Mouse (Mus musculus): ENCODE data around the gene Tbc1d22a. TPM values are rescaled to one million over a fixed set of nuclear protein-coding genes. Genes with fewer than 3 reads are reported as not detected.

Tbc1d22a gene
- polyA plus RNA-seq, 1 experiment from 2014 or later = 11.1 TPM

DNA sequence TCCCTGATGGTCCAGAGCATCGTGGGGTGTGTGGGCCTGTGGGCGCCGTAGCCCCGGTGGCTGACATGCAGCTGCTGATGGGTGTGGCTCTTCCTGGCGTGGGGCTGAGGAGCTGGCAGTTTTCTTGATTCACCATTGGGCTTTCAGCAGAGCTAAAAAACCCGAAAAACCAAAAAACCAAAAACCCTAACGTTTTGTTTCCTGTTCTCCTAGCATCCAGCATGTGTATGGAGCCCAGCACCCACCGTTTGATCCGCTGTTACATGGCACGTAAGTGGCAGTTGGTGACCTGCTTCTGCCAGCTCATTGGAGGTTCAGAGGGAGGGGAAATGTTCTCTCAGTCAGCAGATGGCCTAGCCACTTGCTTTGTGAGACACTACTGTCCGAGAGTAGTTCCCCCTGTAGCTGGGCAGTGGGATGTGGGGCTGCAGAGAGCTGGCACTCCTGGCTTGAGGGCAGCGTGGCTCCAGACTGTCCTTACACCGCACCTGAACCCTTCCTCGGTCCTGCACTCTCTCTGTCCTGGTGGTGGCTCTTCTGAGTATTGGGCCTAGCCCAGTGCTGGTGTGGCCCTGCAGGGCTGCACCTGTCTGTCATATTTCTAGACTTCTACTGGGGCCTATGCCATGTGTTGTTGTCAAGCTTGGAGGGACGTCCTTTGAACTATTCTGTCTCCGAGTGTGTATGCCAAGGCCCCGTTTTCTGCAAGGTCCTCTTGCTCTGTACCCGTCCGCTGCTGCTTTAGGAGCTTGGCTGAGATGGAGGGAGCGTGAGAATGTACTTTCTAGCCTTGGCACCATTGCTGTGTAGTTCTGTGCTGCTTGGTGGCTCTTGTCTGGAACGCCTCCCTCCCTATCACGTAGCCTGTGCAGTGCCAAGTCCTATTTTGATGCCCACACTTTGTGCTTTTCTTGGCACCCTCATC lies 20.5 kb downstream of the Tbc1d22a start:
- H3K9ac ChIP-seq (ENCODE audit: low read depth, low read length) = no peak overlapping the region
- H3K4me1 ChIP-seq (ENCODE audit: control insufficient read depth, insufficient read depth, low read length) = no peaks in the 10 kb centered on the region
- no peaks in the 10 kb centered on the region for H3K27me3 ChIP-seq (ENCODE audit: control insufficient read depth, insufficient read depth, low read length)
- no peak overlapping the region for H3K4me2 ChIP-seq (replicated peaks; ENCODE audit: low read depth, low read length)
- H3K27ac ChIP-seq (ENCODE audit: low read depth, low read length) = no peak overlapping the region
- no peaks in the 10 kb centered on the region for H3K9me3 ChIP-seq (ENCODE audit: control insufficient read depth, low read length)
- H3K4me3 ChIP-seq (ENCODE audit: low read length) = no peak overlapping the region
- peaks cover 7% of the 10 kb centered on the region; the same call in 1 of the 2 replicates for H3K36me3 ChIP-seq (ENCODE audit: control insufficient read depth, insufficient read depth, low read length)
- WGBS = 87% methylated on average over 22 of the region's 22 CpGs
- no peak for ATAC-seq (ENCODE audit: low FRiP score, low TSS enrichment)

GRCm38 (mm10) chr15:86236252-86236651 lies 22.0 kb downstream of the Tbc1d22a start:
- ATAC-seq (ENCODE audit: low FRiP score, low TSS enrichment) = no peak

GRCm38 (mm10) chr15:86238076-86238475 lies 23.8 kb downstream of the Tbc1d22a start:
- Histone ChIP-seq H3K4me3 (ENCODE audit: low read length) (no peak overlapping the region), H3K9ac (ENCODE audit: low read depth, low read length) (no peak overlapping the region), H3K9me3 (ENCODE audit: control insufficient read depth, low read length) (no peaks in the 10 kb centered on the region), H3K36me3 (ENCODE audit: control insufficient read depth, insufficient read depth, low read length) (peaks cover 13% of the 10 kb centered on the region; the same call in 1 of the 2 replicates), H3K4me1 (ENCODE audit: control insufficient read depth, insufficient read depth, low read length) (no peaks in the 10 kb centered on the region), H3K4me2 (replicated peaks; ENCODE audit: low read depth, low read length) (no peak overlapping the region), H3K27ac (ENCODE audit: low read depth, low read length) (no peak overlapping the region), H3K27me3 (ENCODE audit: control insufficient read depth, insufficient read depth, low read length) (no peaks in the 10 kb centered on the region)
- ATAC-seq (ENCODE audit: low FRiP score, low TSS enrichment) = no peak
- WGBS = 91% methylated on average over 3 of the region's 3 CpGs

More at GRCm38 (mm10) chr15:86236252-86236651, 22.0 kb downstream of the Tbc1d22a start:
- no peak overlapping the region for H3K4me2 ChIP-seq (replicated peaks; ENCODE audit: low read depth, low read length)
- peaks cover 10% of the 10 kb centered on the region; the same call in 1 of the 2 replicates for H3K36me3 ChIP-seq (ENCODE audit: control insufficient read depth, insufficient read depth, low read length)
- H3K27ac ChIP-seq (ENCODE audit: low read depth, low read length) = no peak overlapping the region
- no peaks in the 10 kb centered on the region for H3K27me3 ChIP-seq (ENCODE audit: control insufficient read depth, insufficient read depth, low read length)
- H3K9me3 ChIP-seq (ENCODE audit: control insufficient read depth, low read length) = no peaks in the 10 kb centered on the region
- no peak overlapping the region for H3K4me3 ChIP-seq (ENCODE audit: low read length)
- WGBS = 35% methylated on average over 4 of the region's 4 CpGs
- H3K9ac ChIP-seq (ENCODE audit: low read depth, low read length) = no peak overlapping the region
- H3K4me1 ChIP-seq (ENCODE audit: control insufficient read depth, insufficient read depth, low read length) = no peaks in the 10 kb centered on the region

GRCm38 (mm10) chr15:86239068-86239467 lies 24.8 kb downstream of the Tbc1d22a start:
- H3K9ac ChIP-seq (ENCODE audit: low read depth, low read length) = no peak overlapping the region
- whole genome bisulfite sequencing = 83% methylated on average over 6 of the region's 6 CpGs
- no peak overlapping the region for H3K4me3 ChIP-seq (ENCODE audit: low read length)
- H3K36me3 ChIP-seq (ENCODE audit: control insufficient read depth, insufficient read depth, low read length) = peaks cover 14% of the 10 kb centered on the region; the same call in 1 of the 2 replicates
- ATAC-seq (ENCODE audit: low FRiP score, low TSS enrichment) = no peak
- no peak overlapping the region for H3K27ac ChIP-seq (ENCODE audit: low read depth, low read length)
- no peaks in the 10 kb centered on the region for H3K27me3 ChIP-seq (ENCODE audit: control insufficient read depth, insufficient read depth, low read length)
- H3K4me1 ChIP-seq (ENCODE audit: control insufficient read depth, insufficient read depth, low read length) = no peaks in the 10 kb centered on the region
- H3K4me2 ChIP-seq (replicated peaks; ENCODE audit: low read depth, low read length) = no peak overlapping the region
- H3K9me3 ChIP-seq (ENCODE audit: control insufficient read depth, low read length) = no peaks in the 10 kb centered on the region

DNA sequence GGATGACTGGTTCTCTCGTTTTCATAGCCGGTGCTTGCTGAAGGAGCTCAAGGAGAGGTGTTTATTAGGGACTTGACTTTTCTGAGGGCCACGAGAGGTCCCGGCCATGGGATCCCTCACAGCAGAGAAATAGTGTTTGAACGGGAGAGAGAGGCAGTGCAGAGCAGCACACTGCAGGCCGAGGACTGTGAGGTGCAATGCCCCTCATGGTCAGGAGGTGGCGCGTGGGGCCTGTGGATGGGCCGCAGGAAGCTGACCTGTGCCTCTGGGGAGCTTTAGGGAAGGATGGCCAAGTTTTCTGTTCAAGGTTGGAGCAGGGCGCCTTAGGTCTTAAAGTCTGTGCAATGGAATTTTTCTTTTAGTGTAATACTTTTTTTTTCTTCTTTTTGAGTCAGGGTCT lies 25.5 kb downstream of the Tbc1d22a start:
- Histone ChIP-seq H3K27me3 (ENCODE audit: control insufficient read depth, insufficient read depth, low read length) (no peaks in the 10 kb centered on the region), H3K27ac (ENCODE audit: low read depth, low read length) (no peak overlapping the region), H3K9ac (ENCODE audit: low read depth, low read length) (no peak overlapping the region), H3K4me3 (ENCODE audit: low read length) (no peak overlapping the region), H3K4me2 (replicated peaks; ENCODE audit: low read depth, low read length) (no peak overlapping the region), H3K9me3 (ENCODE audit: control insufficient read depth, low read length) (no peaks in the 10 kb centered on the region), H3K4me1 (ENCODE audit: control insufficient read depth, insufficient read depth, low read length) (no peaks in the 10 kb centered on the region), H3K36me3 (ENCODE audit: control insufficient read depth, insufficient read depth, low read length) (peaks cover 14% of the 10 kb centered on the region; the same call in 1 of the 2 replicates)
- WGBS = 25% methylated on average over 10 of the region's 10 CpGs
- ATAC-seq (ENCODE audit: low FRiP score, low TSS enrichment) = no peak

GRCm38 (mm10) chr15:86243708-86244107 lies 29.4 kb downstream of the Tbc1d22a start:
- H3K27ac ChIP-seq (ENCODE audit: low read depth, low read length) = no peak overlapping the region
- ATAC-seq (ENCODE audit: low FRiP score, low TSS enrichment) = no peak
- H3K4me2 ChIP-seq (replicated peaks; ENCODE audit: low read depth, low read length) = no peak overlapping the region
- H3K9me3 ChIP-seq (ENCODE audit: control insufficient read depth, low read length) = no peaks in the 10 kb centered on the region
- peaks cover 12% of the 10 kb centered on the region; the same call in 1 of the 2 replicates for H3K36me3 ChIP-seq (ENCODE audit: control insufficient read depth, insufficient read depth, low read length)
- no peak overlapping the region for H3K4me3 ChIP-seq (ENCODE audit: low read length)
- no peaks in the 10 kb centered on the region for H3K27me3 ChIP-seq (ENCODE audit: control insufficient read depth, insufficient read depth, low read length)
- H3K9ac ChIP-seq (ENCODE audit: low read depth, low read length) = no peak overlapping the region
- H3K4me1 ChIP-seq (ENCODE audit: control insufficient read depth, insufficient read depth, low read length) = no peaks in the 10 kb centered on the region
- WGBS = 44% methylated on average over 8 of the region's 8 CpGs

DNA sequence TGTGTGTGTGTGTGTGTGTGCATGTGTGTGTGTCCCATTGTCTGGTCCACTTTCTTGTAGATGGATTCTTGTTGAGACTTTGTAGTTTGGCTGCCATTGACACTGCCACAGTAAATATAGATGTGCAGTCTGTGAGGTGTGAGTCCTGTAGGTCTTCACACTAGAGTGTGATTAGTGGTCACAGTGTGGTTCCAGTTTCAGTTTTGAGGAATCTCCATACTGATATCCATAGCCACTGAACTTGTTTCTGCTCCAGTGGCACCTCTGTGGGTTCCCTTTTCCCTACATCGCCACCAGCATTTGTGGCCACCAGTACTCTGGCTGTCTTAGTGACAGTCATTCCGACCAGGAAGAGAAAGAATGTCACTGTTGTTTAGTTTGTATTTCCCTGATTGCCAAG lies 30.1 kb downstream of the Tbc1d22a start:
- 92% methylated on average over 2 of the region's 2 CpGs for WGBS
- Histone ChIP-seq H3K36me3 (ENCODE audit: control insufficient read depth, insufficient read depth, low read length) (peaks cover 8% of the 10 kb centered on the region; the same call in 1 of the 2 replicates), H3K27ac (ENCODE audit: low read depth, low read length) (no peak overlapping the region), H3K9ac (ENCODE audit: low read depth, low read length) (no peak overlapping the region), H3K9me3 (ENCODE audit: control insufficient read depth, low read length) (no peaks in the 10 kb centered on the region), H3K4me3 (ENCODE audit: low read length) (no peak overlapping the region), H3K27me3 (ENCODE audit: control insufficient read depth, insufficient read depth, low read length) (no peaks in the 10 kb centered on the region), H3K4me1 (ENCODE audit: control insufficient read depth, insufficient read depth, low read length) (no peaks in the 10 kb centered on the region), H3K4me2 (replicated peaks; ENCODE audit: low read depth, low read length) (no peak overlapping the region)
- no peak for ATAC-seq (ENCODE audit: low FRiP score, low TSS enrichment)

DNA sequence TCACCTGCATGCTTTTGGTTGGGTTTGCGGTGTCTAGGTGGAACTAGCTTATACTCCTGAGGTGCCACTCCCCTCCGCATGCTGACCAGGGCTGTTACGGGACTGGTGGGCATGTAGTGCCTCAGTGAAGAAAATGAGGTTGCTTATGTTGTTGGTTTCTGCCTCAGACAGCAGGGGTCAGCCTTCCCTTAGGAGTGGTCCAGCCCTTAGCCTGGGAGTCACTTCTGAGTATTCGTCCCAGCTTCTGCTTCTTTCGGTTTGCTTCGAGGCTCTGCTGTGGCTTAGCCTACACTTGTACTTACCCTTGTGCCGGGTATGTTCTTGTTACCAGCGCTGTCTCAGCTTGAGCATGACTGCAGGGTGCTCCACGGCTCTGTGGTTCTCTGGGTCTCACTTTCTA lies 36.0 kb downstream of the Tbc1d22a start:
- H3K4me1 ChIP-seq (ENCODE audit: control insufficient read depth, insufficient read depth, low read length) = no peaks in the 10 kb centered on the region
- H3K27ac ChIP-seq (ENCODE audit: low read depth, low read length) = no peak overlapping the region
- 0 out of 2 replicates have a peak, but pooled peaks have one; percentile 49 for ATAC-seq (ENCODE audit: low FRiP score, low TSS enrichment)
- H3K9ac ChIP-seq (ENCODE audit: low read depth, low read length) = no peak overlapping the region
- 70% methylated on average over 9 of the region's 9 CpGs for WGBS
- no peaks in the 10 kb centered on the region for H3K27me3 ChIP-seq (ENCODE audit: control insufficient read depth, insufficient read depth, low read length)
- no peak overlapping the region for H3K4me2 ChIP-seq (replicated peaks; ENCODE audit: low read depth, low read length)
- no peaks in the 10 kb centered on the region for H3K9me3 ChIP-seq (ENCODE audit: control insufficient read depth, low read length)
- H3K4me3 ChIP-seq (ENCODE audit: low read length) = no peak overlapping the region
- 0 out of 2 replicates have a peak, but pooled peaks cover 2% of the 10 kb centered on the region for H3K36me3 ChIP-seq (ENCODE audit: control insufficient read depth, insufficient read depth, low read length)

- Histone ChIP-seq H3K36me3 (ENCODE audit: control insufficient read depth, insufficient read depth, low read length) (no peaks in the 10 kb centered on the region), H3K4me1 (ENCODE audit: control insufficient read depth, insufficient read depth, low read length) (no peaks in the 10 kb centered on the region), H3K4me2 (replicated peaks; ENCODE audit: low read depth, low read length) (no peak overlapping the region), H3K27ac (ENCODE audit: low read depth, low read length) (no peak overlapping the region), H3K27me3 (ENCODE audit: control insufficient read depth, insufficient read depth, low read length) (no peaks in the 10 kb centered on the region), H3K4me3 (ENCODE audit: low read length) (no peak overlapping the region), H3K9me3 (ENCODE audit: control insufficient read depth, low read length) (no peaks in the 10 kb centered on the region), H3K9ac (ENCODE audit: low read depth, low read length) (no peak overlapping the region)
- ATAC-seq (ENCODE audit: low FRiP score, low TSS enrichment) = no peak
These were observed 37.9 kb downstream of the Tbc1d22a start for GRCm38 (mm10) chr15:86252130-86252529.

Measured in kidney, embryonic 14.5 days (tissue).